Mouse (Mus musculus): ENCODE measurements at regions not wholly inside any gene's neighbourhood (a gene's known extent, or its start where the extent isn't known, plus 50 kb on each side); places are given as distances from the start of the nearest gene placed in this dataset.
"Not testable (repeated sequence)": the region's sequence is repeated elsewhere in the genome, so short reads cannot be mapped to it uniquely, and the experiment has no call there.

GRCm38 (mm10) chr3:121585306-121585705 is 53.1 kb upstream of the Slc44a3 start:
- DNase-seq (ENCODE audit: low spot score in 2 of 2) = no peak
- intact Hi-C loops (cut with DNase I) = no loop called here

- DNase-seq (ENCODE audit: low spot score in 2 of 2) = peak; percentile 22 to 36
- intact Hi-C loops (cut with DNase I) = no loop called here
Observed at GRCm38 (mm10) chr3:121584736-121585151, 52.5 kb upstream of the Slc44a3 start.

- intact Hi-C loops (cut with DNase I) = no loop called here
- no peak for DNase-seq (ENCODE audit: low spot score in 2 of 2)
Observed at GRCm38 (mm10) chr3:121584317-121584716, 52.1 kb upstream of the Slc44a3 start.

GRCm38 (mm10) chr3:121582711-121583110 is 50.5 kb upstream of the Slc44a3 start:
- DNase-seq (ENCODE audit: low spot score in 2 of 2); intact Hi-C loops (cut with DNase I): not testable (repeated sequence)
